Mouse (Mus musculus): Measurements from ENCODE around the gene Cib1.

DNA sequence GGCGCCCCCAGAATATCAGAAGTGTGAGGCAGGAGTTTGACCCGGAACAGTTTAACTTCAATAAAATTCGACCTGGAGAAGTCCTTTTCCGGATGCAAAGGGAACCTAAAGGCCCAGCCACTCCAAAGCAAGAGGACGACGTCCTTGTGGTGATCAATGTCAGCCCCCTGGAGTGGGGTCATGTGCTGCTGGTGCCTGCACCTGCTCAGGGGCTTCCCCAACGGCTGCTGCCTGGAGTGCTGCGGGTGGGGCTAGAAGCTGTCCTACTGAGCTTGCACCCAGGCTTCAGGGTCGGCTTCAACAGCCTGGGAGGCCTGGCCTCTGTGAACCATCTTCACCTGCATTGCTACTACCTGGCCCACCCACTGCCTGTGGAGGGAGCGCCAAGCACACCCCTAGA lies 5.9 kb upstream of the Cib1 start:
- no peak for TF ChIP-seq POLR2A (IDR thresholded peaks at IDR 0.05; ENCODE audit: low read depth, low read length)
- no peak for TF ChIP-seq CTCF (conservative IDR thresholded peaks at IDR 0.05; ENCODE audit: insufficient read depth, insufficient read length, low read depth, low read length)

All from kidney, adult 2 months (tissue).